Comparison of ENCODE assay signal across 1 mouse cellular context in the genomic region with DNA sequence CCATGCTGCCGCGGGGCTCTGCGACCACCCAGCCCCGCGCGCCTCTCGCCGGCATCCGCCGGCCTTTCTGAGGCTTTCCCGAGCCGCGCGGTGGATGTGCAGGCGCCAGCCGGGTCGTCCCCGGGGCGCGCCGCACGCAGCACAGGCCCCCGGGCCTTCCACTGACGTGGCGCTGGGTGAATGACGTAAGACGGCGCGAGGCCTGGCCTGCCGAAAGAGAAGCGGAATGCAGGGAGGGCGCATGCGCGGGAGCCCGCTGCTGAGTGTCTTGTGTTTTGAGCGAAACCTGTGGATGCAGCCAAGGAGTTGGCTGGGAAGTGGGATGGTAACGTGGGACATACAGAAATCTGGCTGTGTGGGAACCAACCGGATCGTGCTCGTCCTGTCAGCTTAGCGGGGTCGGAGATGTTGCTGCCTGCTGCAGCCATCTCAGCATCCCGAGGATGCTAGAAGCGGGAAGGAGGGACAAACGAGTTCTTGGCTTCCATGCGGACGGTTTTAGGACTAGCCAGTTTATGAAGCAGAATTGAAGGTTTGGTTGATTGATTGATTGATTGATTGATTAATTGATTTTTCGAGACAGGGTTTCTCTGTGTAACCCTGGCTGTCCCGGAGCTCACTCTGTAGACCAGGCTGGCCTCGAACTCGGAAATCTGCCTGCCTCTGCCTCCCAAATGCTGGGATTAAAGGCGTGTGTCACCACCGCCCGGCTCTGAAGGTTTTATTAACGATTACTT.
TF ChIP-seq lines count a peak whose summit lies in the region.

A gene (minus strand): TSS at position 113 of the 737 bp plus-strand sequence.

TF ChIP-seq in MEL, 35 proteins besides CTCF, POLR2A, EP300 and RAD21 (continued from another document):
- TF ChIP-seq CHD1 (IDR thresholded peaks at IDR 0.05; ENCODE audit: low read depth, low read length), result no peak
- peak; percentile 97 for TF ChIP-seq HCFC1 (IDR thresholded peaks at IDR 0.05; ENCODE audit: low read depth, low read length)
- no peak for TF ChIP-seq POLR2AphosphoS5 (IDR thresholded peaks at IDR 0.05; ENCODE audit: borderline replicate concordance, low read depth, low read length)
- no peak for TF ChIP-seq USF1 (IDR thresholded peaks at IDR 0.05; ENCODE audit: low read depth, low read length)
